Mouse (Mus musculus): ENCODE measurements at regions not wholly inside any gene's neighbourhood (a gene's known extent, or its start where the extent isn't known, plus 50 kb on each side); places are given as distances from the start of the nearest gene placed in this dataset.

- DNase-seq (ENCODE audit: low spot score in 2 of 2): no peak
Observed at GRCm38 (mm10) chr12:95054887-95055286, 637.1 kb upstream of the Flrt2 start.

GRCm38 (mm10) chr12:95056926-95057325 is 635.1 kb upstream of the Flrt2 start:
- DNase-seq (ENCODE audit: low spot score in 2 of 2): no peak

GRCm38 (mm10) chr12:95059396-95059795 is 632.6 kb upstream of the Flrt2 start:
- DNase-seq (ENCODE audit: low spot score in 2 of 2): no peak

- DNase-seq (ENCODE audit: low spot score in 2 of 2): no peak
Observed at GRCm38 (mm10) chr12:95072307-95072706, 619.7 kb upstream of the Flrt2 start.

GRCm38 (mm10) chr12:95119223-95119952 is 572.6 kb upstream of the Flrt2 start:
- no peak for DNase-seq (ENCODE audit: low spot score in 2 of 2)

- DNase-seq (ENCODE audit: low spot score in 2 of 2): no peak
Observed at GRCm38 (mm10) chr12:95132804-95133203, 559.2 kb upstream of the Flrt2 start.

GRCm38 (mm10) chr12:95133482-95133881 is 558.5 kb upstream of the Flrt2 start:
- no peak for DNase-seq (ENCODE audit: low spot score in 2 of 2)

- DNase-seq (ENCODE audit: low spot score in 2 of 2): no peak
Observed at GRCm38 (mm10) chr12:95138167-95138566, 553.9 kb upstream of the Flrt2 start.

- no peak for DNase-seq (ENCODE audit: low spot score in 2 of 2)
Observed at GRCm38 (mm10) chr12:95171051-95171450, 521.0 kb upstream of the Flrt2 start.

- DNase-seq (ENCODE audit: low spot score in 2 of 2): no peak
Observed at GRCm38 (mm10) chr12:95173810-95174402, 518.1 kb upstream of the Flrt2 start.

- no peak for DNase-seq (ENCODE audit: low spot score in 2 of 2)
Observed at GRCm38 (mm10) chr12:95202486-95202885, 489.5 kb upstream of the Flrt2 start.

GRCm38 (mm10) chr12:95205081-95205480 is 486.9 kb upstream of the Flrt2 start:
- no peak for DNase-seq (ENCODE audit: low spot score in 2 of 2)

GRCm38 (mm10) chr12:95239158-95239779 is 452.8 kb upstream of the Flrt2 start:
- DNase-seq (ENCODE audit: low spot score in 2 of 2): no peak

GRCm38 (mm10) chr12:95267187-95267586 is 424.8 kb upstream of the Flrt2 start:
- DNase-seq (ENCODE audit: low spot score in 2 of 2): no peak

- DNase-seq (ENCODE audit: low spot score in 2 of 2): no peak
Observed at GRCm38 (mm10) chr12:95305386-95305785, 386.6 kb upstream of the Flrt2 start.

- no peak for DNase-seq (ENCODE audit: low spot score in 2 of 2)
Observed at GRCm38 (mm10) chr12:95315151-95315750, 376.8 kb upstream of the Flrt2 start.

- DNase-seq (ENCODE audit: low spot score in 2 of 2): no peak
Observed at GRCm38 (mm10) chr12:95316820-95317219, 375.2 kb upstream of the Flrt2 start.

- DNase-seq (ENCODE audit: low spot score in 2 of 2): no peak
Observed at GRCm38 (mm10) chr12:95321693-95322092, 370.3 kb upstream of the Flrt2 start.

GRCm38 (mm10) chr12:95329666-95330065 is 362.4 kb upstream of the Flrt2 start:
- no peak for DNase-seq (ENCODE audit: low spot score in 2 of 2)

- DNase-seq (ENCODE audit: low spot score in 2 of 2): no peak
Observed at GRCm38 (mm10) chr12:95347786-95348185, 344.2 kb upstream of the Flrt2 start.

GRCm38 (mm10) chr12:95355151-95355550 is 336.9 kb upstream of the Flrt2 start:
- no peak for DNase-seq (ENCODE audit: low spot score in 2 of 2)

GRCm38 (mm10) chr12:95384248-95384964 is 307.6 kb upstream of the Flrt2 start:
- DNase-seq (ENCODE audit: low spot score in 2 of 2): no peak
